Comparison of ENCODE assay signal across 9 mouse cellular contexts in genomic region chr6:86126953-86127581, GRCm38 (mm10).
A peak's percentile ranks its signal among the peaks of the same experiment; 100 is the strongest.
DNase-seq lines count a peak whose midpoint lies in the region; ATAC-seq and TF ChIP-seq lines count a peak whose summit lies in the region.
"Had no signal": no experiment of that assay in that cellular context is flagged by ENCODE, and none has a peak within 500 bp of the region (broad histone marks: within the 10 kb centered on the region; RNA-seq: fewer than 3 reads in every experiment).

No protein-coding gene starts in this region.

- intact Hi-C loops in heart, postnatal 14 days (cut with DNase I), result loop anchor here (1.0 to 5.0 kb wide), 2 partner anchors 237 to 275 kb away; partner anchors contain the start of gene Tia1
- intact Hi-C loops in left cerebral cortex, postnatal 25 days (cut with DNase I), result loop anchor here (5.0 kb wide), 1 partner anchor 65 kb away; no protein-coding TSS in a partner anchor

- WGBS in midbrain, embryonic 16.5 days, result 59% methylated on average over 2 of the region's 2 CpGs
- 47% methylated on average over 2 of the region's 2 CpGs for WGBS in stomach, postnatal 0 days

- no peak overlapping the region for H3K4me2 ChIP-seq in midbrain, embryonic 16.5 days (ENCODE audit: low read length)
- H3K4me2 ChIP-seq in stomach, postnatal 0 days (replicated peaks; ENCODE audit: low read depth), result no peak overlapping the region
- H3K4me2 ChIP-seq: heart, embryonic 15.5 days had no signal

- no peak for ATAC-seq in cerebellum, adult (ENCODE audit: insufficient number of reproducible peaks, low FRiP score, low TSS enrichment)
- peak; percentile 54 for ATAC-seq in midbrain, embryonic 16.5 days
- ATAC-seq in stomach, postnatal 0 days (ENCODE audit: low FRiP score, low TSS enrichment), result no peak

- peak; percentile 48 for DNase-seq in cerebellum, adult 9-10 months
- peak; percentile 45 to 66 for DNase-seq in CD8-positive naive resting alpha-beta T cell, adult 2 months (ENCODE audit: low read depth in 2 of 2, low spot score in 2 of 2)
- peak; percentile 58 for DNase-seq in brain, embryonic 18.5 days (ENCODE audit: low read depth, low spot score)
- DNase-seq in heart, postnatal 14 days, result peak; percentile 47 to 57
- DNase-seq in left cerebral cortex, postnatal 25 days (ENCODE audit: low spot score in 2 of 2), result peak; percentile 70 to 77
- peak; percentile 70 for DNase-seq in stomach, postnatal 0 days (ENCODE audit: low spot score)

- no peaks in the 10 kb centered on the region for H3K27me3 ChIP-seq in midbrain, embryonic 16.5 days (ENCODE audit: control insufficient read depth, insufficient read depth, low read depth, low read length)
- no peaks in the 10 kb centered on the region for H3K27me3 ChIP-seq in stomach, postnatal 0 days (ENCODE audit: control insufficient read depth, insufficient read depth, low read length)
- H3K27me3 ChIP-seq: heart, embryonic 15.5 days had no signal

- no peaks in the 10 kb centered on the region for H3K9me3 ChIP-seq in midbrain, embryonic 16.5 days (replicated peaks; ENCODE audit: control insufficient read depth, low read length, poor library complexity, severe bottlenecking)
- no peaks in the 10 kb centered on the region for H3K9me3 ChIP-seq in stomach, postnatal 0 days (ENCODE audit: control insufficient read depth, low read length)
- H3K9me3 ChIP-seq: heart, embryonic 15.5 days had no signal

- peak; percentile 88 for TF ChIP-seq CTCF in stomach, postnatal 0 days (IDR thresholded peaks at IDR 0.05; ENCODE audit: low read depth)

- no peak overlapping the region; the same call in 1 of the 2 replicates for H3K27ac ChIP-seq in midbrain, embryonic 16.5 days (ENCODE audit: low read length)
- H3K27ac ChIP-seq in stomach, postnatal 0 days (replicated peaks), result no peak overlapping the region
- H3K27ac ChIP-seq: heart, embryonic 15.5 days had no signal

- peaks cover 4% of the 10 kb centered on the region for H3K4me1 ChIP-seq in midbrain, embryonic 16.5 days (ENCODE audit: control insufficient read depth, insufficient read depth, low read length)
- H3K4me1 ChIP-seq in stomach, postnatal 0 days (replicated peaks; ENCODE audit: control insufficient read depth, insufficient read depth), result no peaks in the 10 kb centered on the region
- H3K4me1 ChIP-seq: heart, embryonic 15.5 days had no signal

- no peak overlapping the region for H3K4me3 ChIP-seq in midbrain, embryonic 16.5 days (ENCODE audit: low read depth, low read length)
- H3K4me3 ChIP-seq in stomach, postnatal 0 days (ENCODE audit: low read depth, low read length), result no peak overlapping the region
- H3K4me3 ChIP-seq: heart, embryonic 15.5 days had no signal

- no peak overlapping the region for H3K9ac ChIP-seq in midbrain, embryonic 16.5 days (ENCODE audit: low read depth, low read length)
- no peak overlapping the region for H3K9ac ChIP-seq in stomach, postnatal 0 days (ENCODE audit: low read length)
- H3K9ac ChIP-seq: heart, embryonic 15.5 days had no signal

- H3K36me3 ChIP-seq in midbrain, embryonic 16.5 days (ENCODE audit: control insufficient read depth, insufficient read depth, low read length), result no peaks in the 10 kb centered on the region
- no peaks in the 10 kb centered on the region for H3K36me3 ChIP-seq in stomach, postnatal 0 days (ENCODE audit: control insufficient read depth, insufficient read depth, low read length)
- H3K36me3 ChIP-seq: heart, embryonic 15.5 days had no signal

- no peak for TF ChIP-seq EP300 in stomach, postnatal 0 days (optimal IDR thresholded peaks at IDR 0.05)
